Mouse (Mus musculus) intestine, postnatal 0 days (tissue): ENCODE measurements around the gene Rwdd2b. TPM values are rescaled to one million over a fixed set of nuclear protein-coding genes. Genes with fewer than 3 reads are reported as not detected.

Experiments
- ATAC-seq: fragments of 200-750 bp; cut with Nextera tagmentation; 2 replicates; pipeline ENCODE4 v1.8.0; 2017; ENCODE audit warnings: mild to moderate bottlenecking, moderate TSS enrichment, moderate library complexity
- H3K27ac ChIP-seq: fragments of 300-500 bp; sonication (generic); 2 replicates; pipeline ENCODE4 v1.5.1; 2014; ENCODE audit warnings: mild to moderate bottlenecking, low read depth, low read length, moderate library complexity
- H3K27me3 ChIP-seq: fragments of 300-500 bp; sonication (generic); replicated peaks from 2 replicates; pipeline ENCODE4 v1.6.1; 2014; ENCODE audit warnings: low read length, mixed read lengths; ENCODE audit not compliant: control insufficient read depth, insufficient read depth
- H3K36me3 ChIP-seq: fragments of 300-500 bp; sonication (generic); 2 replicates; pipeline ENCODE4 v1.6.1; 2014; ENCODE audit warnings: mild to moderate bottlenecking, moderate library complexity; ENCODE audit not compliant: control insufficient read depth, insufficient read depth
- H3K4me1 ChIP-seq: fragments of 300-500 bp; sonication (generic); replicated peaks from 2 replicates; pipeline ENCODE4 v1.6.1; 2014; ENCODE audit warnings: antibody characterized with exemption, low read length, mixed read lengths; ENCODE audit not compliant: control insufficient read depth, insufficient read depth
- H3K4me2 ChIP-seq: fragments of 300-500 bp; sonication (generic); replicated peaks from 2 replicates; pipeline ENCODE4 v1.6.1; 2014; ENCODE audit warnings: low read depth, mild to moderate bottlenecking, moderate library complexity
- H3K4me3 ChIP-seq: fragments of 300-500 bp; sonication (generic); 2 replicates; pipeline ENCODE4 v1.5.1; 2014; ENCODE audit warnings: low read depth, low read length
- H3K9ac ChIP-seq: fragments of 300-500 bp; sonication (generic); 2 replicates; pipeline ENCODE4 v1.6.1; 2014; ENCODE audit warnings: mild to moderate bottlenecking, low read depth, low read length
- H3K9me3 ChIP-seq: fragments of 300-500 bp; sonication (generic); 2 replicates; pipeline ENCODE4 v1.6.1; 2016; ENCODE audit warnings: mixed run types; ENCODE audit not compliant: control insufficient read depth
- CTCF ChIP-seq: sonication (generic); IDR thresholded peaks from 2 replicates; pipeline ENCODE4 v1.5.1; 2016; ENCODE audit warnings: low read depth, mild to moderate bottlenecking, control low read depth, antibody characterized with exemption, moderate library complexity
- WGBS: fragments of 180-500 bp; shearing (Covaris S2); extraction: QIAGEN DNeasy Blood & Tissue Kit; methylation state at CpG from one replicate; pipeline ENCODE4 v1.1.7; 2014; 5-methylcytosine and 5-hydroxymethylcytosine counted together
- polyA plus RNA-seq: library from polyadenylated mRNA; unstranded; fragments of >200 nt; fragmentation: Nextera tagmentation; extraction: Ambion mirVana; gene quantifications from 2 replicates; pipeline ENCODE4 v1.2.1, GENCODE M21; 2015

Rwdd2b gene
- polyA plus RNA-seq, 1 experiment from 2014 or later = 21.1 TPM

GRCm38 (mm10) chr16:87434946-87435345 is 5.4 kb downstream of the Rwdd2b start:
- Histone ChIP-seq H3K4me3 (no peak overlapping the region), H3K4me2 (no peak overlapping the region), H3K36me3 (peaks cover 4% of the 10 kb centered on the region; the same call in 1 of the 2 replicates), H3K9me3 (no peaks in the 10 kb centered on the region), H3K27me3 (no peaks in the 10 kb centered on the region), H3K4me1 (no peaks in the 10 kb centered on the region), H3K9ac (no peak overlapping the region), H3K27ac (no peak overlapping the region; the same call in 1 of the 2 replicates)
- no peak for TF ChIP-seq CTCF
- 51% methylated on average over 6 of the region's 6 CpGs for WGBS
- no peak; the same call in 1 of the 2 replicates for ATAC-seq

- Histone ChIP-seq H3K4me3 (no peak overlapping the region), H3K36me3 (peaks cover 4% of the 10 kb centered on the region; the same call in 1 of the 2 replicates), H3K27ac (no peak overlapping the region), H3K4me1 (no peaks in the 10 kb centered on the region), H3K9ac (no peak overlapping the region), H3K9me3 (no peaks in the 10 kb centered on the region), H3K4me2 (no peak overlapping the region), H3K27me3 (no peaks in the 10 kb centered on the region)
- TF ChIP-seq CTCF = no peak
- 83% methylated on average over 7 of the region's 7 CpGs for WGBS
- ATAC-seq = no peak
These were observed 6.1 kb downstream of the Rwdd2b start for GRCm38 (mm10) chr16:87434266-87434665.

- peak within 1 kb of the TSS; percentile 79 for H3K27ac ChIP-seq
- WGBS = under 1% methylated on average over 54 of the region's 56 CpGs
- TF ChIP-seq CTCF = no peak
These were observed 8.1 kb downstream of the Rwdd2b start, which contains the start of gene Ltn1 for GRCm38 (mm10) chr16:87432033-87432814. Ltn1 (minus strand) TSS chr16:87432612.

GRCm38 (mm10) chr16:87427516-87427915 is 12.9 kb downstream of the Rwdd2b start:
- H3K36me3 ChIP-seq = peaks cover 37% of the 10 kb centered on the region
- no peaks in the 10 kb centered on the region for H3K27me3 ChIP-seq
- H3K4me2 ChIP-seq = no peak overlapping the region
- TF ChIP-seq CTCF = no peak
- no peak overlapping the region for H3K27ac ChIP-seq
- H3K4me3 ChIP-seq = no peak overlapping the region
- no peak for ATAC-seq
- no peaks in the 10 kb centered on the region for H3K9me3 ChIP-seq
- WGBS = 96% methylated on average over 8 of the region's 8 CpGs
- no peaks in the 10 kb centered on the region for H3K4me1 ChIP-seq
- no peak overlapping the region for H3K9ac ChIP-seq

More at GRCm38 (mm10) chr16:87432033-87432814, 8.1 kb downstream of the Rwdd2b start, which contains the start of gene Ltn1:
- ATAC-seq = peak; percentile 99
- peak within 1 kb of the TSS; percentile 79 for H3K4me2 ChIP-seq
- peaks cover 4% of the 10 kb centered on the region; the same call in 1 of the 2 replicates for H3K36me3 ChIP-seq
- peak within 1 kb of the TSS; percentile 84 for H3K4me3 ChIP-seq
- no peaks in the 10 kb centered on the region for H3K9me3 ChIP-seq
- H3K27me3 ChIP-seq = no peaks in the 10 kb centered on the region
- H3K4me1 ChIP-seq = no peaks in the 10 kb centered on the region
- peak within 1 kb of the TSS; percentile 86 for H3K9ac ChIP-seq

- peaks cover 88% of the 10 kb centered on the region for H3K36me3 ChIP-seq
These were observed 19.7 kb downstream of the Rwdd2b start for GRCm38 (mm10) chr16:87420662-87421061.

GRCm38 (mm10) chr16:87405001-87405400 is 35.4 kb downstream of the Rwdd2b start:
- ATAC-seq = peak; percentile 81
- H3K9ac ChIP-seq = no peak overlapping the region
- H3K4me1 ChIP-seq = no peaks in the 10 kb centered on the region
- H3K36me3 ChIP-seq = peaks cover 81% of the 10 kb centered on the region
- H3K9me3 ChIP-seq = no peaks in the 10 kb centered on the region
- no peaks in the 10 kb centered on the region for H3K27me3 ChIP-seq
- no peak overlapping the region for H3K4me3 ChIP-seq
- no peak overlapping the region for H3K4me2 ChIP-seq
- 80% methylated on average over 3 of the region's 3 CpGs for WGBS
- no peak overlapping the region for H3K27ac ChIP-seq
- peak; percentile 59 for TF ChIP-seq CTCF

More at GRCm38 (mm10) chr16:87420662-87421061, 19.7 kb downstream of the Rwdd2b start:
- Histone ChIP-seq H3K9ac (no peak overlapping the region), H3K4me1 (no peaks in the 10 kb centered on the region), H3K4me2 (no peak overlapping the region), H3K27ac (no peak overlapping the region; the same call in 1 of the 2 replicates), H3K4me3 (no peak overlapping the region), H3K27me3 (no peaks in the 10 kb centered on the region), H3K9me3 (0 out of 2 replicates have a peak, but pooled peaks cover 3% of the 10 kb centered on the region)
- WGBS = 93% methylated on average over 8 of the region's 8 CpGs
- no peak for TF ChIP-seq CTCF
- no peak for ATAC-seq
